Mouse (Mus musculus) 3T3-L1 (cell line): ENCODE measurements at regions not wholly inside any gene's neighbourhood (a gene's known extent, or its start where the extent isn't known, plus 50 kb on each side); places are given as distances from the start of the nearest gene placed in this dataset.

ENCODE experiments used
- DNase-seq: peaks from one replicate; pipeline ENCODE4 v3.0.0-alpha.2; 2015; ENCODE audit warnings: low read depth, low spot score

- DNase-seq = no peak
Measured at GRCm38 (mm10) chr1:55807028-55807427, 401.3 kb downstream of the Plcl1 start.

GRCm38 (mm10) chr1:55808724-55809519 is 403.2 kb downstream of the Plcl1 start:
- no peak for DNase-seq

- DNase-seq = no peak
Measured at GRCm38 (mm10) chr1:55812486-55812885, 406.8 kb downstream of the Plcl1 start.

- DNase-seq = no peak
Measured at GRCm38 (mm10) chr1:55820866-55821500, 415.3 kb downstream of the Plcl1 start.

GRCm38 (mm10) chr1:55822599-55822998 is 416.9 kb downstream of the Plcl1 start:
- DNase-seq = no peak

- no peak for DNase-seq
Measured at GRCm38 (mm10) chr1:55827191-55827590, 421.5 kb downstream of the Plcl1 start.

- DNase-seq = no peak
Measured at GRCm38 (mm10) chr1:55835281-55835680, 429.6 kb downstream of the Plcl1 start.

- DNase-seq = peak; percentile 4
Measured at GRCm38 (mm10) chr1:55836750-55837149, 431.0 kb downstream of the Plcl1 start.

- DNase-seq = no peak
Measured at GRCm38 (mm10) chr1:55837366-55837765, 431.6 kb downstream of the Plcl1 start.

GRCm38 (mm10) chr1:55838168-55838567 is 432.4 kb downstream of the Plcl1 start:
- peak; percentile 73 for DNase-seq

- no peak for DNase-seq
Measured at GRCm38 (mm10) chr1:55848806-55849205, 443.1 kb downstream of the Plcl1 start.

GRCm38 (mm10) chr1:55852354-55852753 is 446.6 kb downstream of the Plcl1 start:
- no peak for DNase-seq

GRCm38 (mm10) chr1:55859113-55859512 is 453.4 kb downstream of the Plcl1 start:
- DNase-seq = no peak

- no peak for DNase-seq
Measured at GRCm38 (mm10) chr1:55863113-55863512, 457.4 kb downstream of the Plcl1 start.

GRCm38 (mm10) chr1:55865274-55865673 is 459.6 kb downstream of the Plcl1 start:
- DNase-seq = peak; percentile 96

- DNase-seq = peak; percentile 10
Measured at GRCm38 (mm10) chr1:55866677-55867076, 461.0 kb downstream of the Plcl1 start.

- no peak for DNase-seq
Measured at GRCm38 (mm10) chr1:55873583-55873982, 467.9 kb downstream of the Plcl1 start.

GRCm38 (mm10) chr1:55874143-55874867 is 468.6 kb downstream of the Plcl1 start:
- peak; percentile 90 for DNase-seq

- peak; percentile 54 for DNase-seq
Measured at GRCm38 (mm10) chr1:55874868-55875144, 469.1 kb downstream of the Plcl1 start.

- DNase-seq = peak; percentile 65
Measured at GRCm38 (mm10) chr1:55884576-55884975, 478.9 kb downstream of the Plcl1 start.

- DNase-seq = peak; percentile 78
Measured at GRCm38 (mm10) chr1:55886383-55887070, 480.8 kb downstream of the Plcl1 start.

GRCm38 (mm10) chr1:55887386-55887785 is 481.7 kb downstream of the Plcl1 start:
- no peak for DNase-seq
